Mouse (Mus musculus) spleen, embryonic (tissue): ENCODE data around the gene Kcnd3.

ENCODE experiments used
- CTCF ChIA-PET: fragments of 350-600 bp; sonication (Branson Sonifier 250); formaldehyde crosslinking; loops from one replicate; lab custom pipeline; 2022; lab: Charles Lee

Gene Kcnd3

DNA sequence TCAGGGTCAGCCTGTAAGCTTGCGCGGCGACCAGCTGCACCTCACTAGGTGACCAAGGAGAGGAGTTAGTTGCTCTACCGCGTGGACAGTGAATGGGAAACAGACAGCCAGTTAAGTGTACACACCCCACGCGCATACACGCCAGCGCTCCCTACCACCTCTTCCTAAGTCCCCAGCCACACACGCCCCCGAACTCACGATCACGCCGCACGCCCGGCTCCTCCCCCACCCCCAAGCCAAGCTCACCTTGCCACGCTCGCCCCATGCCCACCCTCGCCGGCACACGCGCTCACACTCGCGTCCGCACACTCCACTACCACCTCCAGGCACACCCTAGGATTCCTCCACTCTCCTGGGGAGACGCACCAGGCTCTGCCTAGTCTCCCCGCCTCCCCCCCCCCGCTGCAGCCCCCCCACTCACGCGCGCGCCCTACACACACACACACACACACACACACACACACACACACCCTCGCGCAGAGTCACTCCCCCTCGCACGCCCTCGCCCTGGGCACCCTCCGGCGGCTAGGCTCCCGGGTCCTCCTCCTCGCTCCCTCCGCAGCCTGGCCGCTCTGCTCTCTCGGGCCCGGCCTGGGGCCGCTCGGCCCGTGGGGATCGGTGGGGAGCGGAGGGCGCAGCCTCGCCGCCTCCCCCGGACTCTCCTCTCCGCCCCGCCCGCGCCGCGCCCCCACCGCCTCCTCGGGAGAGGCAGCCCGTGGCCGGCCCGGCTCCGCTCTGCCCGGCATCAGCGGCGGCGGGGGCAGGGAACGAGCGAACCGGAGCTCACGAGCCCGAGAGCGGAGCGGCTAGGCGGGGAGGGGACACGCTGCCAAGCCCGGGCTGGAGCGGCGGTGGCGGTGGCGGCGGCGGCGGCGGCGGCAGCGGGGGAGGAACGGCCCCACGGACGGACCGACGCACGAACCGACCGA lies at the start of gene Kcnd3:
Gene Kcnd3 (plus strand): TSS at position 704 of the 929 bp plus-strand sequence.
- CTCF ChIA-PET: no interaction called here

DNA sequence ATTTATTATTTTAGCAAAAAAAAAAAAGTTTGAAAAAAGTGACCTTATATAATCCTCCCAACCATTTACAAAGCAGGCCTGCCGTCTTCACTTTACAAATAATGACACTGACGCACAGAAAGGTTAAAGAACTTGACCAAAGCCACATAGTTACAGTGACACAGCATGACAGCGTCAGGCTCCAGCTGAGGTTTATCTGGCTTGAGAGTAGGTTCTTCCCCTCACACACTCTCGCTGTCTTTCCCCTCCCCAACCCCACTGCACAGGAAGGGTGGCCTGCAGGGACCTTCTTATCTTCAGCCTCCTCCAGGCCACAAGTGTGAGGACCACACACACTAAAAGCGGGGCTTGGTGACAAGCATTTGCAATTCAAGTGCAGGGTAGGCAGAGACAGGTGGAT lies 49.5 kb upstream of the Kcnd3 start:
- CTCF ChIA-PET: interaction anchor here (0.7 kb wide), 1 partner anchor 1901 kb away, joined by 4 read pairs; no protein-coding TSS in a partner anchor

DNA sequence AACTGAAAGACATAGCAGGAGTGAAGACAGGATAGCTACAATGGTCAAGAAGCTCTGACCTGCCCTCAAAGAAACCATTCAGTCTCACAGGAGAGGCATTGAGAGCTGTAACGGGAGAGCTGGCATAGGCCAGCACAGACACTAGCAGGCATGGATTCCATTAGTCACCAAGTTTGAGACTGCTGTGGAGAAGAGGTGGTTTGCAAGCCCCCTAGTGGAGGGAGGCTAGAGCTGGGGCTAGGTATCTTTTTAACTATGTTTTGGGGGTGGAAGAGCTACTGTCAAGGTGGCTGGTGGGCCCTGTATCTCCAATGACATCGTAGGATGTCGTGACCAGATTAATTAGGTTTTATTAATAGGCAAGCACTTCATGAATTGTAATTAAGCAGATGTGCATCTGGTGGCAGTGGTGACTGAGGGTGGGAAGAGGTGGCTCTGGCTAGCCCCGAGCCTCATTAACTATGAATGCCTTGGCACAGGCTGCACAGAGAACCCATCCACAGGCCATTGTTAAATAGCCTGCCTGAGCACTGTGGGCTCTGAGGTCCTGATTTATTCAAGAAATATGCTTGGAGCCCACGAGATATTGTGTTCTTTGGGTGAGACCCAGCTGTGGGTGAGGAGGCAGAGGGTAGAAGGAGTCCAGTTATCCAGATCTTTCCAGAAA lies 48.6 kb upstream of the Kcnd3 start:
- CTCF ChIA-PET: no interaction called here

DNA sequence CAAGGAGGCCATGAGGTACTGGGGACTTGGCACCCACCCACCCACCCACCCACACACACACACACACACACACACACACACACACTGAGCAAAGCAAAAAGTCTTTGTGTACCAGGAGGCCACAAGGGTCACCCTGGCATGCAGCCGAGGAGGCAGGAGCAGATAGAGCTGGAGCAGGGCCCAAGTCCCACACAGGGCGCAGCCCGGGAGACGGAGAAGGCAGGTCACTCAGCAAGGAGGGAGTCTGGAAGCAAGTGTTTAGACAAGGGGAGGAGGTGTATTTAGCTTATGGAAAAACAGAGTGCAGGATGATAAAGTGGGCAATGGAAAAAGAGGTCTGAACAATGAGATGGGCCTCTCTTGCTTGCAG lies 48.1 kb upstream of the Kcnd3 start:
- CTCF ChIA-PET: no interaction called here

DNA sequence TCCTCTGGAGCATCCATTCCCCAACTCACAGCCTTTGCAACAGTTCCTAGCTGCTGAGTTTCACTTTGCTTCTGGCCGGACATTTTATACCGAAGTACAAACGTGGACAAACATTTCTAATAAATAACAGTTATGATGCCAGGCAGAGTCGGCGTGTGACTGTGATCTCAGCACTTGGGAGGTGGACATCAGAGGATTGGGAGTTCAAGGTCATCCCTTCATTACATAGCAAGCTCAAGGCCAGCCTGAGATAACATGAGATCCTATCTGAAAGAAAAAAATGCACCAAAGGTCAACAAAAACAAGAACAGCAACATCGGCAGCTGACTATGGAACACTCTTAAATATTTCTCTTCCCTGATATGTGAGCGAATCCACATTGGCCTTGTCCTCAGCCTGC lies 46.6 kb upstream of the Kcnd3 start:
- CTCF ChIA-PET: no interaction called here

DNA sequence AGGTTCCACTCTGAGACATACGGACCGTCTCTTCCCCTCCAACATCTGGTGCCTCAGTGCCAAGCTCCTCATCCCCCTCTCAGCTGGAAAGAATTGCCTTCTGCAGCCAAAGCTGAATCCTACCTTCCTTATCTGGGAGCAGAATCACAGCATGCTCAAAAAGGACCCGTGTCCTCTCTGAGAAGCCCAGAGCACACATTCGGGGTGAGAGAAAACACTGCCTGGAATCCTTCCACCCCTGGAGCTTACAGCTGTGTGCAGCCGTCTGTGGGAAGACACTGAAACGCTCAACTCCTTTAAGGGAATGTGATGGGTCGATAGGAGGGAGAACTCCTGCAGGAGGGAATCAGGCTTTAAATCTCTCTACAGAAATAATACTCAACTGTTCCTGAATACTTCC lies 46.1 kb upstream of the Kcnd3 start:
- CTCF ChIA-PET: no interaction called here

DNA sequence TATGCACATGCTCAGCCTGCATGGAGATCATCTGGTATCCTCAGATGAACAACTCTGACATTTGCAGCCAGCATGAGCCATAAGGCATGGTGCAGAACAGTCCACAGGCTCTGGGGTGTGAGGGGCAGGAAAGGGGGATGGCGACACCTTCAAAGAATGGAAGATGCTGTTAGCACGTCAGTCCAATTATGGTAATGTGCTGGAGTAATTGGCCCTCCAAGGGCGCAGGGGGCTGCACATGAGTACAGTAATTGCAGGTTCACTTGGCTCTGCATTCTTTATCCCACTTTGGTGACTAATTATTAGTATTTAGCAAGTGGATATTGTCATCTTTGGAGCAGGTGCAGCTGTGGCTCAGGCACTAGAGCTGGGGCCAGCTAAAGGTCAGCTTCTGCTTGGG lies 43.9 kb upstream of the Kcnd3 start:
- CTCF ChIA-PET: no interaction called here

DNA sequence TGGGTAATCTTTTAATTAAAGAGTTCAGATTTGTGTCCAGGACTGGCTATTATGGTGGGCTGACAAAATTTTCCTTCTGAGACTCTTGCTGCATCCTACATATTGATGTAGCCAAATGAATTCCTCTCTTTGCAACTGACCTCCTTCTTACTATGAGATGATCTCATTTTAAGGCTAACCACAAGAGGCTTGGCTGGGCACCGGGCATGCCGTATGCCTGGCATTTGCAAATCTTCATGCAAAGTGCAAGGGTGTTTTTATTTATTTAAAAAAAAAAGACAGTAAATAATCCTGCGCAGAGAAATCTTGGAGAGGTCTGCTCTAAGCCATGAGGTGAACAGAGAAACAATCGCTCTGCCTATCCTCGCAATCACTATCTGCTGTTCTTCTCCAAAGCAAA lies 41.3 kb upstream of the Kcnd3 start:
- CTCF ChIA-PET: no interaction called here

DNA sequence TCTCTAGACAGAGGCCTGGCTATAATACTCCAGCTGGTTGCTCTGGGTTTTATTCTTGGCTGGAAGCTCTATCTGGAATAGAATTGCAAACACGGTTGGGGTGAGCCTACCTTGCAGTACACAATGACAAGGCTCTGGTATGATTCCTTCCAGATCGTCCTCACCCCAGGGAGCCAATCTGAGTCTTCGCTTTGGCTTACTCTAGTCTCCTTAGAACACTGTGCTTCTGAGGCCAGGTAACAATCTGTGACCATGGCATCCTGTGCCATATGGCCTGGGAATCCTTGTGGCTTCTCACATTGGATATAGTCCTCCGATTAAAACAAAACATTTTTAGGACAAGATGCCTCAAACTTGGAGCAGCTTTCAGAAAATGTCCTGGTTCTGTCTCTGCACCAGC lies 40.4 kb upstream of the Kcnd3 start:
- CTCF ChIA-PET: no interaction called here

DNA sequence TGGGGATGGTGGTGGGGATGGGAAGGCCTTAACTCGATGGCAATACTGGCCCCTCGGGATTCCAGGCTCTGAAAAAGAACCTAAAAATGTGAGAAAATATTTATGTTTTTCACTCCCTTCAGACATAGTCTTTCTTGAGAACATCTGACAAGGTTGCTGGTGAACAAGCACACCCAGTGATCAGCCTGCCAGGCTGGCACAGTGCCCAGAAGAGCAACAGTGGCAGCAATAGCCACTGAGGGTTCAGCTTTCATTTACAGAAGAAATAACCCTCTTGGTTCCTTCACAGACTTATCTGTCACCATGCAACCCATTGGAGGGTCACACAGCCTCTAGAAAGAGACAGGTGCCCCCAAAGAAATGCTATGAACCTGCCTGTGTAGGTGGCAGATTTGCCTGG lies 39.9 kb upstream of the Kcnd3 start:
- CTCF ChIA-PET: no interaction called here

DNA sequence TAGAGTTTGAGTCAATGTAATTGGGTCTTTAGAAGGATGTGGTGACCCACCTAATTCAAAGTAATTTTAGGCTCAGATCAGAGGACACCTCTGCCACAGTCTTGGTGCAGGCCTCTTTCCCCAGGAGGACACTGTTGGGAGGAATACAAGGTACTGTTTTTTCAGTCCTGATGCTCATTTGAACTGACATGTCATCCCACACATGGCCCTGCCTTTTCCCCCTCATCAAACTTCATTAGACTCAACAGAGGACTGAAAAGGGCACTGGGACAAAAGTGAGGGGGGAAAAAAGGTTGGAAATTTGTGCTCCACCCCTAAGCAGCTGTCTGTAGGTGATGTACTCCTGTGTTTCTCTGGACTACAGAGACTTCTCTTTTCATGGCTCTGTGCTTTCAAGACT lies 39.4 kb upstream of the Kcnd3 start:
- CTCF ChIA-PET: no interaction called here

DNA sequence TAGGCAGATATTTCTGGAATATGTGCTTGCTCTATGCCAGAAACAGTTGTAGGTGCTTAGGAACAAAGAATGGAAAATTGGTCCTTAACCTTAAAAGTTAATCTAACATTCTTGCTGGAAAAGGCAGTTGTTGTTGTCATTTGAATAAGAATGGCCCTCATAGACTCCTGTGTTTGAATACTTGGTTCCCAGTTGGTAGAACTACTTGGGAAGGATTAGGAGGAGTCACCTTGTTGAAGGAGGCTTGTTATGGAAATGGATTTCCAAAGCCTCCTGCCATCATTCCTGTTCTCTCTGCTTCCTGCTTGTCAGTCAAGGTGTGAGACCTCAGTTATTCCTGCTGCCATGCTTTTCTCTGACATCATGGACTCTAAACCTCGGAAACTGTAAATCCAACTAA lies 33.7 kb upstream of the Kcnd3 start:
- CTCF ChIA-PET: no interaction called here

DNA sequence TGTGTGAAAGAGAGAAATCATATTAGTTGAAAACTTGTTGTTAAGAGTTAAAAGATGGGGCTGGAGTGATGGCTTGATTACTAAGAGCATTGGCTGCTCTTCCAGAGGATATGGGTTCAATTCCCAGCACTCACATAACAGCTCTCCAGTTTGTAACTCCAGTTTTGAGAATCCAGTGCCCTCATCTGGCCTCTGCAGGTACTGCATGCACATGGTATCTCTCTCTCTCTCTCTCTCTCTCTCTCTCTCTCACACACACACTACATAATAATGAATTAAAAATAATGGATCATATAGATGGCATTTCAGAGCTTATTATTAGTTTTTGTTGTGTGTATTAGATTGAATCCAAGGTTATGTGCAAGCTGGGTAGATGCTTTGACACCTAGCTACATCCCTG lies 29.7 kb upstream of the Kcnd3 start:
- CTCF ChIA-PET: no interaction called here

DNA sequence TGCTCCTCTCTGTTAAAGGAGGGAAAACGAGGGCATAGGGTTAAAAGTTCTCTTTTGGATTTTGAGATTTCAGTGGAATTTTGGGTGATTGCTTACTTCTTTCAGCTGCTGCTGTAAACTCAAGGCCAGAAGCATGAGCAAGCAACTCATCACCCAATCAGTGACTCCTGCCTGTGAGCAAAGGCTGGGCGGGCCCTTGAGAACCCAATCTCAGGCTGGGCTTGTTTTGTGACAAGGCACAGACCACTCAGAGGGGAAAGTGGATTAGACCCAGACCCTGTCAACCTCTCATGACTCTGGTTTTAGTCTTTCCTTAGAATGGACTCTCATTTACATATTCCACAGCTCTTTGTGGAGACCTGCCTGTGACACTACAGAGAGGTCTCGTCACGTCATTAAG lies 28.7 kb upstream of the Kcnd3 start:
- CTCF ChIA-PET: no interaction called here

DNA sequence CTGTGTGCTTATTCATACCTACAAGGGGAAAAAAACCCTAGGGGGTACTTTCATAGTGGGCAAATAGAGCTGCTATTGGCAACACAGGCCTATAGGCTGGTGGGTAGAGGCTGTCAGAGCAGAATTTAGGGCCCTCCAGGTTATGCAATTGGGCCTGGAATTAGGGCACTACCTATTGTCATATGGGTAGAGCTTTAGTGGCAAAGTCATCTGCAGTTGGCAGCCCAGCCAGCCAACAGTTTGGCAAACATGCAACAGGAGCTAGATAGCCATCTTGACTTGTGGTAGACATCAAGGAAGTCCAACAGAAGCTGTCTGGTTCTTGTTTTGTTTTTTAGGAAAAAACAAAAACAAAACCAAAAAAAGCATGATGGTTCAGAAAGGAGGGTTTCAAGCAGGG lies 23.5 kb upstream of the Kcnd3 start:
- CTCF ChIA-PET: no interaction called here

DNA sequence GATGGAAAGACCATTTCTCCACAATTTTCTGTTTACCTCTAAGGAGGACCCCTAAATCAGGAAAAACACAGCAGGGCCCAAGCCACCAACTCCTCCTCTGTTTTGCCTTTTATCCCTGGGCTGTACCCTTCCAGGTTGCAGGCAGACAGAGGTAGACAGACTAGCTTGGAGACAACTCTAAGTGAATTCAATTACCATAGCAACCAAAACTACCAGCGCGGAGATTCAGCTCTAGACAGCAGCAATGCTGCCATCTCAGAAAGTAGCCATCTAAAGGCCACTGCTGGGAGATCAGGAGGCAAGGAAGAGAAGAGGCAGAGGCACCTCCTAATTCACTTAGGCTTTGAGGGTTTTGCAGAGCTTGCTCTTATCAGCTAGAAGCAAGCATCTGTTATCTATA lies 15.7 kb upstream of the Kcnd3 start:
- CTCF ChIA-PET: no interaction called here

DNA sequence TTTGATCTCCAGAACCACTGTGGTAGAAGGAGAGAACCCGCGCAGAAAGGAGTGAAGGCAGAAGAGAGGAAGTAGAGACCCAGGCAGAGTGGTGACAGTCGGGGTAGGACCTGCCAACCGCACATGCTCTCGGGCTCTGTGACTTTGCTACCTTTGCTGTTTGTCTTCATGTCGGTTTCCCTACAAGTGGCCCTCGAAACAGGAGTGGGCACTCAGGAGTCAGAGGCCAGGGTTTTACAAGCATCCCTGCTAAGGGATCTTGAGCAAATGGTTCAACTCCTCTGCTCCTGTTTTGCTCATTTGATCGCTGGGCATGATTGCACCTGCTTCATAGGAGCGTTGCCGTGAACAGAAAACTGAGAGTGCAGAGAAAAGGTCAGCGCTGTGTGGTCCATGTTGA lies 15.2 kb upstream of the Kcnd3 start:
- CTCF ChIA-PET: no interaction called here

DNA sequence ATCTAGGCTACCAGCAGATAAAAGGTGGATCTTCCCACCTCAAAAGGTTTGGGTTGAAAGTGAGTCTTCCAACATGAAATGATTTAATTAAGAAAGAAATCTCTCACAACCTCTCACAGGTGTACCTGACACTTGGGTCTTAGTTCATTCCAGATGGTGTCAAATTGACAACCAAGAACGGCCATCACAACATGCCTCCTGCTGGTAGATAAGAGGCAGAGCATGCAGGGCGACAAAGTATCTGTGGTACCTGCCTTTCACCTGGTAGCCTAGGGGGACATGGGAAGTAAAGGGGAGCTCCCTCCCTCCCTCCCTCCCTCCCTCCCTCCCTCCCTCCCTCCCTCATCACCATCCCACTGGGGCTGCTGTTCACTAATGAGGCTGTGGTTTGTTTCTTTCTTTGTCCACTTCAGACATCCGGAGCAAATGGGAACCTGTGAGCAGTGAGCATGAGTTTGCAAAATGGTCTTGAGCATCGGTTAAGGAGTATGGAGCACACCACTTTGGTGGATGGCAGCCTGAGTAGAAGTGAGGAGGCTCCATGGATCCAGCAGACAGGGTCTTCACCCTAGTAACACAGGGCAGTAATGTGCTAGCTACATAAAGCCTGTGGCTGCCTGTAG lies 11.1 kb upstream of the Kcnd3 start:
- CTCF ChIA-PET: no interaction called here

DNA sequence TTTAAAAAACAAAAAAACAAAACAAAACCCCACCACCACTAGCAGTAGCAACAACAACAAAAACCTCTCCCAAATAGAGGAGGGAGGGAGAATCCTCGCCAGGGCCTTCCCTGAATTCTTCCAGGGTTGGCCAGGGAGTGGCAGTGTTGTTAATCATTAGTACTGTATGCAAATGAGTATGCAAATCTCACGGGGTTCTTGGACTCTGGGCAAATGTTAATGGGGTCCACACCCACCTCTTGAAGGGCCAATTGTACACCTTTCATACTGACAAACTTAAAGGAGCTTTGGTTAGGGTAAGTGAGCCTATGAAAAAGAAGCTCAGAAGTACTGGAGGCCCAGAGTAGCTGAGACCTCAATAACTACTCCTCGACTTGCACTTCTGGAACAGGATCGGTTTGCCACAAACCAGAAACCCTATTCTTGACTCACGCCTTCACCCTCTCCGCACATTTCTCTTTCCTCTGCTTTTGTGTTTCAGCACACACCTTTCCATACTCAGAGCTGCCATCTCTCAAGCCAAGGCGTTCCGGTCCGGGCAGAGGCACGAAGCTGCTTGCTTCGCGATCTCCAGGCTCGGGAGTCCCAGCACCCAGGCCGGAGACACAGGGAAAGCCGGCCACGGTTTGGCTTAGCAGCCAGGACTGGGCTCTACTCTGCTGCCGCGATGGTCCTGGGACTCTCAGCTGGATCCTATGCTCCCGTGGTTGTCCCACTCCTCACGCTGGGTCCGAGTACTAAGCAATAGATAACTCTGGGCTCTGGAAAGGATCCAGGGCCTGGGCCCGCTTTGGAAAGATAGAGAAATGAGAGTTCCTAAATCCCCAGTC lies 1.3 kb upstream of the Kcnd3 start:
- CTCF ChIA-PET: no interaction called here

DNA sequence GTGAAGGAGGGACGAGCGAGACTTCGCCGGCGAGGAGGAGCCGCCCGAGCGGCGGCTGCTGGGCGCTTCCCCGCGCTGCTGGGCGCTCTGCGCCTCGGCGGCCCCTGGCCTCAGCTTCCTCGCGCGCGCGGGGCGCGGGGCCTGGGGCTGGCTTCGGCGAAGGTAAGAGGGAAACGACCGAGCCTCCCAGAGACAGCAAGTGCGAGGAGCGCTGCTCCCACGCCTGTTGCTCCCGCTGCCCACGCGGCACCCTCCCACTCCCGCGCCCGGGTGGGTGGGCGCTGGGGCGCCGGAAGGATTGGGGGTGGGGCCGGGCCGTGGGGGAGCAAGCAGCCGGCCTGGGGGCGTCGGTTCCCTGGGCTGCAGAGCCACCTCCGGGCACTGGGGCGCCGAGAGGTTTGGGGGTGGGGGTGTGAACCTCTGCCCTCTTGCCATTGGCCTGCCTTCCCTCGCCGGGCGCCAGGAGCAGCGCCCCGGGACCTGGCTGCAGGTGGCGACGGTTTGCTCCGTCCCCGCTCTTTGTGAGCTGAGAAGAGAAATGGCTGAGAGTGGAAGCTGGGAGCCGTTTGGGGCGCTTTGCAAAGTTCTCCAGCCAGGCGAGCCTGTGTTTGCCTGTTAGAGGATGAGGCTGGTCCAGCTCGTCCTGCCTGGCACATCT lies 555 bp downstream of the Kcnd3 start:
- CTCF ChIA-PET: no interaction called here

DNA sequence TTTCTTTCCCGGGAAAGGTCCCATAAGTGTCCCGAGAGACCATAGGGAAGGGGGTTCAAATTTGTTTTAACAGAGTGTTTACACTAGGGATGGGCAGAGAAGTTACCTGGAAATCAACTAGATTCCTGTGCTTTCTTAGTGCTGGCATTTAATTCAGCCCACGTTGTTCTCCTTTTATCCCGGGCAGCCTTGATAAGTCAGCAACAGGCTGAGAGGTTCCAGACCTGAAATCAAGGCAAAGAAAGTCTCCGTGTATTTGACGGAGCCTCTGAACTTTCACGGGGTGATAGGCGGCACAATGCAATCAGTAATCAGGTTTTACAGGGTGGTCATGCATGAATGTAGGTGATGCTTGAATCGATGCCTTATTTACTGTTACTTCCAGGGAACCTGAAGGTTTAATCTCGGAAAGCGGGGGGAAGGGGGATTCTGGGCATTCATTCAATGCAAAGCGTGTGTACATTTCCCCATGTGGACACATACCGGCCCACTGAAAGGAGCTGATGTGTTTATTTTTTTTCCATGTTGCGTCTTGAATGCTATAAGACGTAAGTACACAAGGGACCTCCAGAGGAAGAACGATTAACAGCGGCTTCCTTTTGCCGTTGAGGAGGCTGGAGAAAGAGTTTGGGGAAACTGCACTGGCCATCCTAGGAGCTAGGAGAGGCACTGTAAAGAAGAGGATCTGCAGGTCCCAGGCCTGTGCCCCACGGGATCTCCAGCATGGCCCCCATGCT lies 1.3 kb downstream of the Kcnd3 start:
- CTCF ChIA-PET: no interaction called here
